Mouse (Mus musculus) right cerebral cortex, postnatal 14 days (tissue): ENCODE results near the gene Vmn2r13.
"Not testable (repeated sequence)": the region's sequence is repeated elsewhere in the genome, so short reads cannot be mapped to it uniquely, and the experiment has no call there.

ENCODE experiments used
- DNase-seq: peaks from one replicate; pipeline ENCODE4 v3.0.0; 2022

Vmn2r13 gene

GRCm38 (mm10) chr5:109192099-109192498 is at the start of gene Vmn2r13:
TSS of gene Vmn2r13 (minus strand) at chr5:109192199.
- DNase-seq: not testable (repeated sequence)

GRCm38 (mm10) chr5:109224608-109225007 is 32.6 kb upstream of the Vmn2r13 start, which contains the start of gene Vmn2r14:
TSS of gene Vmn2r14 (minus strand) at chr5:109224708.
- no peak for DNase-seq

GRCm38 (mm10) chr5:109166851-109167250 is 25.1 kb downstream of the Vmn2r13 start:
- DNase-seq: not testable (repeated sequence)

- no peak for DNase-seq
These were observed 31.9 kb downstream of the Vmn2r13 start for GRCm38 (mm10) chr5:109160121-109160520.

GRCm38 (mm10) chr5:109159576-109159975 is 32.4 kb downstream of the Vmn2r13 start:
- DNase-seq: not testable (repeated sequence)

- DNase-seq: not testable (repeated sequence)
These were observed 33.2 kb downstream of the Vmn2r13 start for GRCm38 (mm10) chr5:109158488-109159485.

- DNase-seq: no peak
These were observed 52.5 kb downstream of the Vmn2r13 start for GRCm38 (mm10) chr5:109139546-109139945.

- DNase-seq: no peak
These were observed 55.3 kb downstream of the Vmn2r13 start for GRCm38 (mm10) chr5:109136731-109137130.
